Mouse (Mus musculus) limb, embryonic 14.5 days (tissue): ENCODE measurements around the gene Ndufs7. TPM values are rescaled to one million over a fixed set of nuclear protein-coding genes. Genes with fewer than 3 reads are reported as not detected.

ENCODE experiments used
- ATAC-seq: fragments of 200-750 bp; cut with Nextera tagmentation; 2 replicates; pipeline ENCODE4 v1.8.0; 2017; ENCODE audit warnings: low read depth, moderate number of reproducible peaks, moderate TSS enrichment; ENCODE audit not compliant: low FRiP score
- DNase-seq: peaks from one replicate; pipeline ENCODE4 v3.0.0-alpha.2; 2015; ENCODE audit warnings: low spot score
- H3K27ac ChIP-seq: fragments of 300-500 bp; sonication (generic); replicated peaks from 2 replicates; pipeline ENCODE4 v1.5.1; 2014; ENCODE audit warnings: low read depth, mild to moderate bottlenecking, low read length, moderate library complexity, mixed read lengths
- H3K27me3 ChIP-seq: fragments of 300-500 bp; sonication (generic); 2 replicates; pipeline ENCODE4 v1.6.1; 2014; ENCODE audit warnings: low read length, mixed read lengths; ENCODE audit not compliant: control insufficient read depth, insufficient read depth
- H3K36me3 ChIP-seq: fragments of 300-500 bp; sonication (generic); 2 replicates; pipeline ENCODE4 v1.6.1; 2014; ENCODE audit warnings: mild to moderate bottlenecking, low read length, moderate library complexity, mixed read lengths; ENCODE audit not compliant: control insufficient read depth, insufficient read depth
- H3K4me1 ChIP-seq: fragments of 300-500 bp; sonication (generic); 2 replicates; pipeline ENCODE4 v1.6.1; 2014; ENCODE audit warnings: antibody characterized with exemption, low read length, mixed read lengths; ENCODE audit not compliant: control insufficient read depth, insufficient read depth
- H3K4me2 ChIP-seq: fragments of 300-500 bp; sonication (generic); replicated peaks from 2 replicates; pipeline ENCODE4 v1.6.1; 2014; ENCODE audit warnings: low read depth, mild to moderate bottlenecking, low read length, moderate library complexity; ENCODE audit not compliant: severe bottlenecking
- H3K4me3 ChIP-seq: fragments of 300-500 bp; sonication (generic); replicated peaks from 2 replicates; pipeline ENCODE4 v1.5.1; 2014; ENCODE audit warnings: low read length
- H3K9ac ChIP-seq: fragments of 300-500 bp; sonication (generic); 2 replicates; pipeline ENCODE4 v1.6.1; 2014; ENCODE audit warnings: mild to moderate bottlenecking, low read depth, low read length, moderate library complexity; ENCODE audit not compliant: severe bottlenecking
- H3K9me3 ChIP-seq: fragments of 300-500 bp; sonication (generic); 2 replicates; pipeline ENCODE4 v1.6.1; 2016; ENCODE audit warnings: low read length; ENCODE audit not compliant: control insufficient read depth
- POLR2A ChIP-seq: fragments of 200-500 bp; IDR thresholded peaks from 2 replicates; pipeline ENCODE4 v1.8.0; 2012; ENCODE audit warnings: inconsistent platforms, mild to moderate bottlenecking, moderate library complexity, borderline replicate concordance; ENCODE audit not compliant: insufficient read depth, insufficient read length; ENCODE audit errors: extremely low read depth
- WGBS: fragments of 180-500 bp; shearing (Covaris S2); extraction: QIAGEN DNeasy Blood & Tissue Kit; methylation state at CpG from one replicate; pipeline ENCODE4 v1.1.7; 2014; 5-methylcytosine and 5-hydroxymethylcytosine counted together
- polyA plus RNA-seq, 2 experiments: library from polyadenylated mRNA; depleted of rRNA in 1 of 2; stranded (reverse) in 1 of 2; unstranded in 1 of 2; fragments of >200 nt; fragmentation: Nextera tagmentation in 1 of 2; extraction: Ambion mirVana in 1 of 2; gene quantifications; 2 replicates each; pipeline versions ENCODE4 v1.2.1 to v1.2.3; 2012 to 2014

Gene Ndufs7
- polyA plus RNA-seq, 2 experiments: 338 to 366 TPM

DNA sequence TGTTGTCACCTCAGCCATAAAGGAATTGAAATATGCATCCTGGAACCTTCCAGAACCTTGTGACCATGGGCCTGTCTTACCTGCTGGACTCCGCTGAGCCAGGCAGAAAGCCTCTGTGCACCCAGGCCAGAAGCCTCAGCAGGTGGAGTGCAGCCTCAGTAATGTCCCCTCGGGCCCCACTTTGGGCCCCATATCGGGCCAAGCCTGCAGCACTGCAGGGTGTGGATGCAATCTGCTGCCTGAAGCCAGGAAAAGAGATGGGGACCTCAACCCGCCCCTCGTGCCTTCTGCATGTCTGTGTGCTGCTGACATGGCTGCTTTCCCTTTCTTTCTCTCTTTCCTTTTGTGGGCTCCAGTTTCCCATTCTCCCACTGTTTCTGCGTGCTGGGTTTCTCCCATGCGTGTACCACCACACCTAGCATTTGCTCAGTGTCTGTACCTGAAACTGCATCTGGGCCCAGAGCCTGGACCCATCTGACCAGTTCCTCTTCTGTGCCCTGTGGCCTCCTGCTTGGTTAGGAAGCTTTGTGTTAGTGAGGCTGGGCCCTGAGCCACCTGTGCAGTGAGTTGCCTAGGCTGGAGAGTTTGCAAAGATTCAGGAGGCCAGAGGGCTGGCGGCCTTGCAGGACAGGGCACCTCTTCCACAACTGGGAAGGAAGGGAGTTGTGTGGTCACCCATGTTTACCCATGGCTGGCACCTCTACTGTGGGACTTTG, 23.1 kb downstream of the Ndufs7 start:
- H3K27ac ChIP-seq: no peak overlapping the region
- no peak for DNase-seq
- H3K4me1 ChIP-seq: peaks cover 10% of the 10 kb centered on the region
- no peak for ATAC-seq
- WGBS: 87% methylated on average over 8 of the region's 8 CpGs
- no peak for TF ChIP-seq POLR2A
- no peak overlapping the region for H3K9ac ChIP-seq
- no peaks in the 10 kb centered on the region for H3K9me3 ChIP-seq
- H3K36me3 ChIP-seq: peaks cover 69% of the 10 kb centered on the region
- no peak overlapping the region for H3K4me3 ChIP-seq
- no peaks in the 10 kb centered on the region for H3K27me3 ChIP-seq
- H3K4me2 ChIP-seq: no peak overlapping the region

DNA sequence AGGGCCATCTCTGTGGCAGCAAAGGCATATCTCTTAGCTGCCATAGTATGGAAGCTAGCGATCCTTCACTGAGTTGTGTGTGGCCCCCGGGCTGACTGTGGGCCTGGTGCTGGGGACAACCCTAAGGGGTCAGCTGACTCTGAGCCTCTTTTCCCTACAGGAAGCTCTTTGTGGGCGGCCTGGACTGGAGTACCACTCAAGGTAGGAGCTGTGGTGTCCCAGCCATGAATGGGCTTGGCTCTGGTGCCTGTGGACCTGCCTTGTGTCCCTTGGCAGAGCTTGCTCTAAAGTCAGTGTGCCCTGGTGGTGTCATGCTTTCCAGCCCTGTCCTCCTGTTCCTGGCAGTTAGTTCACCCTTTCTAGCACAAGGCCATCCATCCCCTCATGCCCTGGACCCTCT, 24.9 kb downstream of the Ndufs7 start:
- no peaks in the 10 kb centered on the region for H3K9me3 ChIP-seq
- H3K36me3 ChIP-seq: peaks cover 73% of the 10 kb centered on the region
- no peak overlapping the region for H3K27ac ChIP-seq
- 91% methylated on average over 3 of the region's 3 CpGs for WGBS
- H3K4me2 ChIP-seq: no peak overlapping the region
- H3K27me3 ChIP-seq: no peaks in the 10 kb centered on the region
- no peak overlapping the region for H3K9ac ChIP-seq
- ATAC-seq: no peak
- DNase-seq: no peak
- TF ChIP-seq POLR2A: no peak
- H3K4me1 ChIP-seq: no peaks in the 10 kb centered on the region
- no peak overlapping the region for H3K4me3 ChIP-seq

DNA sequence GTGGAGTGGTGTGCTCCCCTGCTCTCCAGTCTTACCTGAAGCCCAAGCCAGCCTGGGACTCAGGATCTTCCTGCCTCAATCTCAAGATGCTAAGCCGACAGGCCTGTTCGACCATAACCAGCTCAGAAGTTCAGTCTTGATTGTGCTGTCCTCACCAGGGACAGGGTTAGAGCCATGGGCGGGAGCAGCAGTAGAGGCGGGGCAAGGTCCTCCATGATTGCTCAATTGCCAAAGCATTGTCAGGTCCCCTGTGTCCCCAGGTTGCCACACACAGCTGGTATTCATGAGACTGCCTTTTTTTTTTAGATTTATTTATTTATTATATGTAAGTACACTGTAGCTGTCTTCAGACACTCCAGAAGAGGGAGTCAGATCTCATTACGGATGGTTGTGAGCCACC, 27.3 kb downstream of the Ndufs7 start:
- no peak overlapping the region for H3K4me3 ChIP-seq
- DNase-seq: no peak
- WGBS: 86% methylated on average over 5 of the region's 5 CpGs

DNA sequence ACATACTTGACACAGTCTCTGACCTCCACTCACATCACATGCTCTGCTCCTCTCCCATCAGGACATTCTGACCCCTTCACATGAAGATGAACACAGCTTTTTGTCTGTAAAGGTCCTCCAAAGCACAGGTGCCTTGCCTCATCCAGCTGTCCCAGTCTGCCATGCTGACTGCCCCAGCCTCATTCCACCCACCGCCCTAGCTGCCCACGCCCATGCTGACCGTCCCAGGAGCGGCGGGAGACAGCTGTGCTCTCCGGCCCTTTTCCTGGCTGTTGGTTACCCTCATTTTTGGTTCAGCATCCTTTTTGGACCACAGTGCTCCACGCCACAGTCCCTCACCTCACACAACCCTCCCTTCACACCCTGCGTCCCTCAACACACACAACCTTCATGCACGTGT, 29.5 kb downstream of the Ndufs7 start:
- no peak for ATAC-seq
- 97% methylated on average over 9 of the region's 9 CpGs for WGBS
- Histone ChIP-seq H3K27ac (no peak overlapping the region), H3K4me1 (no peaks in the 10 kb centered on the region), H3K4me3 (no peak overlapping the region), H3K36me3 (peaks cover 96% of the 10 kb centered on the region), H3K27me3 (no peaks in the 10 kb centered on the region), H3K9me3 (no peaks in the 10 kb centered on the region), H3K4me2 (no peak overlapping the region), H3K9ac (no peak overlapping the region)
- DNase-seq: no peak
- no peak for TF ChIP-seq POLR2A

More for the DNA sequence above, 27.3 kb downstream of the Ndufs7 start:
- no peak overlapping the region for H3K27ac ChIP-seq
- no peaks in the 10 kb centered on the region for H3K9me3 ChIP-seq
- H3K36me3 ChIP-seq: peaks cover 90% of the 10 kb centered on the region
- no peak overlapping the region for H3K9ac ChIP-seq
- H3K4me1 ChIP-seq: no peaks in the 10 kb centered on the region
- H3K4me2 ChIP-seq: no peak overlapping the region
- ATAC-seq: no peak
- no peaks in the 10 kb centered on the region for H3K27me3 ChIP-seq
- no peak for TF ChIP-seq POLR2A

DNA sequence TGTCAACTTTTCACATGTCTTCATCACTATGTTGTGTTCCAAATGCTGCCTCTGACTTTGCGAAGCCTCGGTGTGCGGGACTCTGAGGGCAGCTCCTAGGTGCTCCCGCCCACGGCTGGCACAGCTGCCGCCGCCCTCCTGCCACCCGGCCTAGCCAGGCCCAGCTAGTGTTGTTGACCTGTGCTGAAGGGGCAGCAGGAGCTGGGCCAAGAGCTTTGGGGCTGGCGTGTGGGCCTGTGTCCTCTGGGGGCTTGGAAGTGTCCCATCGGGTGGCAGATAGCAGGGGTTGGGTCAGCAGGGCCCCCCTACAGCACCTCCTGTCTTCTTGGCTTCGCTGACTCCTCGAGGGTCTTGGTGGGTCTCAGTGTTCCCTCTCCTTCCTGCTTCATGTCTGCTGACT, 30.4 kb downstream of the Ndufs7 start:
- ATAC-seq (no peak), DNase-seq (no peak)
- TF ChIP-seq POLR2A: no peak
- H3K4me1 ChIP-seq: no peaks in the 10 kb centered on the region
- no peak overlapping the region for H3K4me3 ChIP-seq
- H3K27ac ChIP-seq: no peak overlapping the region
- no peak overlapping the region for H3K9ac ChIP-seq
- no peaks in the 10 kb centered on the region for H3K9me3 ChIP-seq
- H3K4me2 ChIP-seq: no peak overlapping the region
- peaks cover 96% of the 10 kb centered on the region for H3K36me3 ChIP-seq
- H3K27me3 ChIP-seq: no peaks in the 10 kb centered on the region
- WGBS: 95% methylated on average over 12 of the region's 12 CpGs
